Mouse (Mus musculus) heart, adult 8-10 months (tissue): ENCODE results near the gene Psen2. TPM values are rescaled to one million over a fixed set of nuclear protein-coding genes. Genes with fewer than 3 reads are reported as not detected.
A peak's percentile ranks its signal among the peaks of the same experiment; 100 is the strongest.

Experiments
- DNase-seq: peaks from one replicate; pipeline ENCODE4 v3.0.0; 2022; ENCODE audit warnings: low spot score
- total RNA-seq, 4 experiments: library from RNA; stranded (reverse); gene quantifications; 2 replicates each; pipeline ENCODE4 v1.2.4; 2022

Psen2 gene
- total RNA-seq, 4 experiments from 2014 or later: 14.7 to 16.0 (median 15.3) TPM

DNA sequence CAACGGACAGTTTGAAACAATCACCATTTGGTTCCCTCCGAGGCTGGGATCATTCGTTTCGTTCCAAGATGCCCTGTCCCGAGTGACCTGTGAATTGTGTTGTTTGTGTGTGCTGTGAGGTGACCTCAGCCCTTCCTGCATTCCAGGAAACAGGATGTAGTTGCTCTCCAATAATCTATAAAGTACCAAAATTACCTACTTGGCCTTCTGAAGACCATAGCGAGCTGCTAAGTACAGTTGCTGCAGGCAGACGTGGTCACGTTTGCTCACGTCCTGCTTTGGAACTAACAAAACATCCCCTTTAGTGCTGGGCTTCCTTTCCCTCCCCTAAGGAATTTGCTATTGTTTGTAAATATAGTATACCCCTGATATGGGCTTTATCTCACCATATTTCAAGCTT is 14.3 kb upstream of the Psen2 start:
- DNase-seq: peak; percentile 78

DNA sequence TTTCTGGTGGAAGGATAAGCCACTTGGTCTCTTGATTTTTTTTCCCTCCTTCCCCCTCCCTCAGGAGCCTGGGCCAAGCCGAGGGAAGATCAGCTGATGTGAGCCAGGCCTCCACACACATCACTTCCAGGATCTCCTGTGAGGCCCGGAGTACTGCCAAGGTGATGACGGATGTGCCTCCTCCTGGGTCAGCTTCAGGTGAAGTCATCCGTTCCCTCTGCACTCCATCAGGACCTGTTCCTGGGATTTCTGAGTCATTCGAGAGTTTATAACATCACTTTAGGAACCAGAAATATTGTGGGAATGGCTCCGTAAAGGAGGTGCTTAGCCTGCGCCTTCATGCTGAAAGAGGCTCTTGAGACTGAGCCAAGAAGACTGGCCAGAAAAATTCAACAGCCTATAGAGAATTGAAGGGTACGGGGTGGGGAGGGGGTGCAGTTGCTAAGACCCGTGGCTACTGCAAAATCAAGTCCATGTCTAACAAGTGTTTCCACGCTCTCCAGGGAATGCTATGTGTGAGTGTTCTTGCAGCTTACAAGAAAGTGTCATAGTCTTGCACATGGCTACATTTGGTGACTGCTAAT is 11.6 kb upstream of the Psen2 start:
- DNase-seq: peak; percentile 51

DNA sequence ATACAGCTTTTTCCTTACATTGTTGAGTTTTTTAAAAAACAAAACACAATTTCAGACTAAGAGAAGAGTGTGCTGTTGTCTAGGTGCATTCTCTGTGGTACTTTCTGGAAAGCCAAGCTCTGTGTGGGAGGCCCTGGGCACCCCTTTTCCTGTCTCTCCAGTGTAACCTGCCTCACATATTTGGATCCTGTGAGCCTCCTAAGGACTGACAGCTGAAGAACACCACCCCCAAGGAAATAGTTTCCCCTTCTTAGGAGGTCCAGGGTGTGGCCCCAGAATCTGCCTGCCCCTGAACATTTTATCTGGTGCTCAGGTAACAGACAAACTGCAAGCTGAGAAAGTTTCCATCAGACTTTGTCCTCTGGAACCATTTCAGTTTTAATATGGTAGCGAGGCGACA is 5.8 kb upstream of the Psen2 start:
- no peak for DNase-seq

DNA sequence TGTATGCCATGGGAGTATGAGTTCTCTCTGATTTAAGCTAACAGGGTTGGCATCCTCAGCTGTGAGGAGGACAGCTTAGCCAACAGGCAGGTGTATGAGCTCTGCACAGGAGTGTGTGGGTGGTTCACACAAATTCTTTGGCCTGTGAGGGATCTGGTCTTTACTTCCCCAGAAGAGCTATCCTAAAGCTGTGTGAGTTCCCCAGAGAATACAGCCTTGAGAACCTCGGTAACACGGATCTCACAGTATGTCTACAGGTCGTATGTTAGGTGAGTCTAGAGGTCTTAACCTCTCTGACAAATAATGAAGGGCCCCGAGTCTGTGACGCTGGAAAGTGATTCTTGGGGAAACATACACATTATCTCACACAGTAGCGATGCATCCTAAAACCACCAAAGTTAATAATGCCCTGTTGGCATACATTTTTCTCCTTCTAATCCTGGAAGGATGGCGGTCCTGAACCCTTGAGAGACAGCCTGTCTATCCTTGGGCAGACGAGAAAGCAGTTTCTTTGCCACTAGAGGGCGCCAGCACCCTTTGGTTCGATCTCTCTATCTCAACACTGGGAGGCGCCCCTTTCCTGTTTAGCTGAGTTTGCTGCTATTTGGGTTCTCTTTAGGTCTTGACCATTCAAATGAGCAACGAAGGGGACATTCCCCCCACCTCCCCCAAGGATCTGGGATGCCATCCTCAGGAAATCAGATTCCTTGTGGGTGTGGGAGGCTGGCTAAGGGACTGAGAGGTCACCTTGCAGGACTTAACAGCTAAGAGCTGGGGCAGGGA is 5.2 kb upstream of the Psen2 start:
- DNase-seq: peak; percentile 96

DNA sequence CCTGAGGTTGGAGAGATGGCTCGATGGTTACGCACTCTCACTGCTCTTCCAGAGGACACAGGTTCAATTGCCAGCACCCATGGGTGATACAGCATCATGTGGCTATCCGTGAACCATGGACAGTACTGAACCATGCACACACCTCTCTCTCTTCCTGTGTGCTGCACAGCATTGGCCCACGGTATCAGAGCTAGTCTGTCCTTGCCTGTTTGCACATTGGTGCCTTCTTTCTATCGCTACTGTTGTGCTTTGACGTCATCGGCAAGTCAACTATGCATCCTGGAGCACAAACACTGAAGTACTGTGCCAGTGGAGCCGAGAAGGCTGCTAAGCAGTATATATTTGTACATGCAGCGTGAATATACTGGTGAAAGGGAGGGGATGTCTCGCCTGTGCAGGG is 3.9 kb upstream of the Psen2 start:
- DNase-seq: no peak

DNA sequence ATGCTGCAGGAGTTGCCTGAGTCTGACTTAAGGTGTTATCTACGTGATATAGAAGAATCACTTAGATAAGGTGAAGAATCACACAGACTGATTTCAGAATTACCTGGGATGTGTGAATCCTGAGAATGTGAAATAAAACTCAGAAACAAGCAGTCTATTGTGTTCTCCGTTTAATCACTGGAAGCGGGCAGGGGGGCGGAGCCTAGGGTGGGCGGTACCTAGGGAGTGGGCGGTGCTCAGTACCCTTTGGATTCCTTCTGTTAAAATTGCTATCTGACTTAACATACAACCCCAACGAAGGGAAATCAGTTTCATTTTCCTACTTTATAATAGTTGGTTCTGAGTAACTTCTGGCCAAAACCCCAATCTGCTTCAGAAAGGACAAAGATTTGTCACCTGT is 2.2 kb upstream of the Psen2 start:
- DNase-seq: no peak

DNA sequence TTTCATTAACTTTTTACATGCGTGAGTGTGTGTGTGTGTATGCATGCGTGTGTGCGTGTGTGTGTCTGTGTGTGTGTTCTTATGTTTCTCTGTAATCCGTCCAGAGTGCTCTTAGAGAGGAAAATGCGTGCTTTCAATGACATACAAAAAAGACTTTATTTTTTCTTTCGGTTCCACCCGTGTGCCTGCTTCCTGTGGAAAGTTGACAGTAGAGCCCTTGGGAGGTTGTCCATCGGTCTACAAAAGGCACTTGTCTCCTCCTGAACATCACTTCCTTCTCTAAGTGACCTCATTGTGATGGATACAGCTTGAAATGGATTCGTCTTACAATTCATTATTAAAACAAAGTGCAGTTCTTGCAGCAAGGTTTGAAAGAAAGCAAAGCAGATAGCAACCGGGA is 1.6 kb upstream of the Psen2 start:
- DNase-seq: no peak

DNA sequence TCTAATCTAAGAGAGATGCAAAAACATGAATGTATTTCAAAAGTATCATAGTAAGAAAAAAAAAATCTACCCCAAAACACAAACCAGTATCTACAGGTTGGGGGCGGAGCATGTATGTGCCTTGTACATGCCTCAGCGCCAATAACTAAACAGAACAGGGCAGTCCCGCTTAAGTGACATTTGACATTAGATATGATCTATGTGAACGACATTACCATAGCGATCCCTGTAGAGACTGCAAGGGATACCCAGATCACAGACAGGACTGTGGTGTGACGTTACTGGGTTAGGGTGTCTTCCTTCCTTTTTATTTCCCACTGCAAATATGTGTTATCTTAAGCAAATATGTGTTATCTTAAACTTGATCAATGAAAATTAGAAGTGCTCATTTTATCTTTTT is 1.2 kb upstream of the Psen2 start:
- DNase-seq: no peak

DNA sequence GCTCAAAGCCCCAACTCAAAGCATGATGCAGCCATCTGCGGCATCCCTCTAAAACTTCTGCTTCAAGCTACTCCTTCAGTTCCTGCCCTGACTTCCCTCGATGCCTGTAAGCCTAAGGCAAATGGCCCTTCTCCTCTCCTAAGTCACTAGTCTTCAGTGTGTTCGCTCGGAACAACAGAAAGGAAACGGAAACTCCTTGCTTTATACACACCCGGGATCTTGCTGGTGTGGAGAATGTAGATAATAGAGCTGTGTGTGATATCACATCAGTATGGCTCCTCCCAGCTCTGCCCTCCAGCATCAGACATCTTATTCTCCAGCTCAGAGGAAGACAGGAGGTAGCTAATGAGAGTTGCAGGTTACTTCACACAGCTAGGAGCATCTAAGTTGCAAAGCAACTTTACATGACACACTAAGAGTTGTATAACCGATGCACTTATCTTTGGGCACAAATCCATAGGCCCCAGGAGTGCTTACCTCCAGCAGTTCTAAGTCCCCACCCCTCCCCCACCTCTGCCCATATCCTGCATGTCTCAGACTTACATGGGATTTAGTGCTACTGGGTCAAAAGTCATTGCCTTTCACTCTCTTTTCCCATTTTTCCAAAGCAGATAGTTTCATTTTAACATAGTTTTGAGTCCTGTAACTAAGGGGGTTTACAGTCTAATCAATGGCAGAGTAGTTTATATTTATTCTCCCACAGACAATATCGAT is 1.2 kb downstream of the Psen2 start:
- DNase-seq: no peak

DNA sequence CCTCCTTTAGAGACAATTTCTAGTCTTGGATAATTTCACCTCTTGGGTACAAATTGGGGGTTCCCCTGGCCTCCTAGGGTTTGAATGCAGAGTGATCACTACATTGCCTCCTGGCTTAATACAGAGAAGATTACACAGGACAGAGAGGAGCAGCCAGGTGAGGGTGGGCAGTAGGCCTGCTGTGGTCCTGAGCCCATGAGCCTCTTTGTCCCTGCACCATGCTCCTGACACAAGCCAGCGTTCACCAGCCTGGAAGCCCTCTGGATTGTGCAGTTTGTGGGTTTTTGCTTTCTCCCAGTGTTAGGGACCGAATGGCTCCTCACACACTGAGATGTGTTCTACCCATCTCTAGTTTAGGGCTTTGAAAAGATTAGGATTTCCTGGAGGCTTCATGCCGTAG is 1.8 kb downstream of the Psen2 start:
- no peak for DNase-seq

DNA sequence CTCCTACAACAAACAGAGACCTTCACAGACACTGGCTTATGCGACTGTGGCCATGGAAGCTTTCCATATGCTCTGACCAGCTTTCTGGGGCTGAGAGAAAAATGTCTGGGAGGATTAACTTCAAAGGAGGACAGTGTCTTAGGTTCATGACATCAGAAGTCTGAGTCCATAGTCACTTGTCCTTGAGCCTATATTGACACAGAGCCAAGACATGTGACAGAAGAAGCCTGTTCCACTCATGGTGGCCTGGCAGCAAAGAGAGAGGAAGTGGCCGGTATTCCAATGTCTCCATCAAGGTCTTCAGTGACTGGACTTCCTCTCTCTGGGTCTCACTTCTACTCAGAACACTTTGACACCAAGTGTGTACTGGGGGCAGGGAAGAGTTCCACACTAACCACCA is 2.4 kb downstream of the Psen2 start:
- no peak for DNase-seq

DNA sequence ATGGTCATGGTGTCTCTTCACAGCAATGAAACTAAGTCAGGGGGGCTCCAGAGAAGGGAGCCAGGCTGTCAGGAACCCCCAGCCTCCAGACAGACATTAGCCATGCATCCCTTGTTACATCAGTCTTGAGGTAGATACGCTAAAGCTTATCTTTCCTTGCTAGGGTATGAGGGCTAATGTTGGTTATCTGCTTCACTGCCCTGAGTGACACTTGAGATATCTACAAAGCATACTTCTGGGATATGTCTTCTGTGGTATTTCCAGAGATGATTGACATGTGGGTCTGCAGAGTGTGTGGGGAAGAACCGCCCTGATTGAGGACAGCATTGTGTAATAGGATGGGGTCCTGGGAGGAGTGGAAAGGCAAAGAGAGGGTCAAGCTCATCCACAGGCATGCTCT is 3.5 kb downstream of the Psen2 start:
- DNase-seq: no peak

DNA sequence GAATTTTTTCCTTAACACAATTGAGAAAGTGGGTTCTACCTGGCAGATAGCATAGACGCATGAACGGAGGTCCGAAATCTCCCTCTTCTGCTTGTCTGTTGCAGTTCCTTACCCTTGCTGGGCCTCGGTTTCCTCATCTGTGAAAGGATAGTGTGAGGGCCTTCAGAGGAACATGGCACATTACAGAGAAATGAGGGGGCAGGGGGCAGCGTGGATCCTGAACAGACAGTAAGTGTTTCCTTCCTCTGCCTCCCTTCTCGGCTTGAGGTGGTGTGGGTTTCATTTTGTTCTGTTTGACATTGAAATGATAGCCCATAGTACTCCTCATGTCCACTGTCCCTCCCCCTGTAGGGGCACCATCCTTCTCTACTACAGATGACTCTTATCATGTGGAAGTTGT is 5.8 kb downstream of the Psen2 start:
- DNase-seq: no peak

DNA sequence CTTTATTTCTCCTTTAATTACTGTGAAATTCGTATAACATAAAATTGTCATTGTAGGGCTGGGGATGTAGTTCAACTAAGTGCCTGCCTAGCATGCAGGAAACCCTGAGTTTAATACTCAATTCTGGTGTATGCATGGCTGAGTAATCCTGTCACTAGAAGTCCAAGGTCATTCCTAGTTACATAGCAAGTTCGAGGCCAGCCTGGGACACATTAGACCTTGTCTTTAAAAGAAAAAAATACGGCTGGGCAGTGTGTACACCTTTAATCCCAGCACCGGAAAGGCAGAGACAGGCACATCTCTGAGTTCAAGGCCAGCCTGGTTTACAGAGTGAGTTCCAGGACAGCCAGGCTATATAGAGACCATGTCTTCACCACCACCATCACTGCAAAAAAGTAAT is 6.4 kb downstream of the Psen2 start:
- DNase-seq: no peak

DNA sequence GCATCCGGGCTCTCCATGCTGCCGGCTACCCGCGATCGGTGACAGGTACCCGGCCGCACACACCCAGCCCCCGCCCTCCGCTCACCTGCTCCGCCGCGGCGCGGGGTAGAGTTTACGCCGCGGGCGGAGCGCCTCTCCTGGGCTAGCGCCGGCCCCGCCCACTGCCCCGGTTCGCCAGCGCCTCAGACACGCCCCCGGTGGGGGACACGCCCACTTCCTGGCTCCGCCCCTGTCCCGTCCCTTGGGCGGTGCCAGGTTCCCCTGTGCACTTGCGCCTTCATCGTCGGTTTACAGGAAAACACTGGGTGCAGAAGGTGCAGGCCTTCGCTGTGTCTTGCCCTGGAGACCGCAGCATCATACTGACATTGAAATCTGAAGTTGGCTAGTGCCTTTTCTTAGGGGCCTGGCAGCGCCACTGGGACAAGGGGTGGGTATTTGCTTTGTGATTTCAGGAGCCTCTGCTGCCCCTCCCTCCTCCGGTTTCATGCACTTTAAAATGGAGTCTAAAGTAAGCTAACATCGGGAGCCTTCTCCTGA is 7.0 kb downstream of the Psen2 start:
- DNase-seq: peak; percentile 95

DNA sequence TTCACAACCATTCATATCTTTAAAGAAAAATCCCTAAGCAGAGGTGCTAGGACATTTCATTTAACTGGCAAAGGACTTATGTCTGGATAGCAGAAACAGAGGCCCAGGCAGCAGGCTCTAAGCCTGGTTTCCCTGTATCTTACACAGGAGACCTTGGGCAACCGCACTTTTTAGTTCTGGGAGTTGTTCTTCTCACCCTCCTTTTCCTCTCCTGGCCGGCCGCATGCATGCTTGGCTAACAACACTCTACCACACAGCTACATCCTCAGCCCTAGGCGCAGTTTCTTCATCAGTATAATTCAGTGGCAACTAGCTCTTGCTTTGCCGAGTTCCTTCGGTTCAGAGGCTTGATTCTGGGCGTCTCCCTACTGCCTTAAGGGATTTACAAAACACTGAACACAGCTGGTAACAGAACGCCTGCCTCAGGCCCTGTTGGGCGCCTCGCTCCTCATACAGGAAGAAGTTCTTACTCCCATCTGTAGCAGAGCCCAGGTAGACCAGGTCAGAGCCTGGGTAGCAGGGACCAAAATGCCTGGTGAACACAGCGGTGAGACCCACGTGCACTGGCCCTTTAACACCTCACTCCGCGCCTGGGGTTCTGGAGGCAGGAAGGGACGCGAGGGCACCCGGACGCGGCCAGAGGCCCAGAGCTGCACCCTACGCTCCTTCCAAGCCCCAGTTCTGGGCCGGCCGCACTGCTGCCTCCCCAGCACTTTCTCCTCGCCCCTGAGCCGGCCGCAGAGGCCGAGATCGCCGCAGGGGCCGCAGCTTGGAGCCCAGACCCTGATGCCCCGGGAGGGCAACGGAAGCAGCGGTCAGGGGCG is 7.7 kb downstream of the Psen2 start:
- DNase-seq: no peak

DNA sequence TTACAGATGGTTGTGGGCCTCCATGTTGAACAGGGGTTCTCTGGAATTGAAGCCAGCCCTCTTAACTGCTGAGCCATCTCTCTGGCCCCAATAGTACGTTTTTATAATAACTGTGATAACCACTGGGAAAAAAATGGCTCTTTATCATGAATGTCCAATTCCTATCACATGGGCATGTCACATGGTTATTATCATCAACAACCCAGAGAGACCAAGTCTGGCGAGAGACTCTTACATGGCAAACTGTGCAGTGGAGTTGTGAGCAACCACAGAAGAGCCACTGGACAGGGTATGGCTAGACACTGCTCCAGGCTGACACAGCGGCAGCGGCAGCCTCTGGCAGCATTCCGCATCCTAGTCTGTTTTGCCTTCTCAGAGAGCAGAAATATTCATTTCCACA is 8.9 kb downstream of the Psen2 start:
- no peak for DNase-seq

DNA sequence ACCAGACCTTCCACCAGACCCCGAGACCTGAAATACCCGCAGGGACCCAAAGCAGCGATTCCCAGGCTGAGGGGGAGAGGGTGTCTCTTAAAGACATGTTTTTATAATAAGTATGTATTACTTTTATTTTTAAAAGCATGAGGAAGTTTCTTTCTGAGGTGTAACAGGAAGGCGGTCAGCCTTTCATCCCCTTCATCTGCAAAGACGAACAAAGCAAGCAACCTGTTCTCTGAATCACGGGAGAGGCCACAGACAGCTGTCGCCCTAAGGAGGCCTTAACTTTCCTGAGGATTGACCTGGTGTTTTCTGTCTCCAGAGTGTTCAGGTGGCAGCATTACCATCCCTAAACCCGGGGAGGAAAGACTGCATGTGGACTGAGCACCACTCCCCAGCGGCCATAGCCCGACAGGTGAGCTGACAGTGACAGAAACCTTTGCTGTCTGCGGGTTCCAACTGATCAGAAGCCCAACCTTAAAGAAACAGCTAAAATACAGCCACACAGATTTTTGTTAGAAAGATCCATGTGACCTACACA is 10.5 kb downstream of the Psen2 start:
- no peak for DNase-seq

DNA sequence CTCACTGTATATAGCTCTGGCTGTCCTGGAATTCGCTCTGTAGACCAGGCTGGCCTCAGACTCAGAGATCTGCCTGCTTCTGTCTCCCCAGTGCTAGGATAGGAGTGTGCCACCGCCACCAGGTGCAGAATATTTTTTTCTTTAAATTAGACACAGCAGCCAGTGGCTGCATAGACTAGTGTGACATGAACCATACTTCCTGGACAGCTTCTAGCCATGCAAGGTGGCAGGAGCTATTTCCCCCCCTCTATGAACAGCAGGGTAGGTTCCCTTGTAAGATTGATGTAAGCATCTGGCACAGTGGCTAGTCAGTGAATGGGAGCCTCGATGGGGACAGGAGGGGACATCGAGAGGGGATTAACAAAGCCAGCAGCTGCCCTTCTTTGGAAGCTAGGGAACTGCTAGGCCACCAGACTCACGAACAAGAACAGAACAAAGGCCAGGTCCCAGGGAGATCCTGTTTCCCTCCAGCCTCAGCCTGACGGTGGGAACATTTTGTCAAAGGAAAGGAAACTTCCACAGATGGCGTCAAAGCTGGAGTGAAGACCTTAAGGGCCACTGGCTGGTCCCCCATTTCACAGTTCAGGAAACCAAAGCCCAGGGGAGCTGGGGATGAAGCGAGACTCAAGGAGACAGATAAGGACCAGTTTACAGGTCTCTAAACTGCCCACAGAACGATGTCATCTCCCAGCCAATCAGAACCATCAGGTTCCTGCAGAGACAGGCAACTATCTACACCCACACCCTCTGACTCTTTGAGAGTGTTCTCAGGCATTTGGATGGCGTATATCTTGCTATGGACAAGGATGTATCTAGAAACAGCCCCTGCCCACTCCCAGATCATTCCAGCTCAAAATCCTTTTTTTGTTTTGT is 11.8 kb downstream of the Psen2 start:
- no peak for DNase-seq

DNA sequence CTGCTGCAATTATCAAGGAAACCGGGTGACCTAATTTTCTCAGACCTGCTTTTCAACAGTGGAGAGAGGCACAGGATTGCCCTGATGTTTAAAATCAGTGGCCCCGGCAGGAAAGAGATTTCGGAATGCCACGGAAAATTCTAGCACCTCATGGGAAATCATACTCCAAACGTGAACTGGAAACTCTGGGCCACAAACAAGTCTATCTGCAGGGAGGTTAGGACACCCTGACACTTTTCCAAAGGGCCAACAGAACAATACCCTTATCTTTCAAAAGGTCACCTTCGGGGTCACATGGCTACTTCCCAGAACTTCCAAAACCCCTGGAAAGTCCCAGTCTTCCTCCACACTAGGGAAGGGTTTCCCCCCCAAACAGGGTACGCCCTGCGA is 12.8 kb downstream of the Psen2 start:
- DNase-seq: no peak
